Mouse (Mus musculus) liver, embryonic 11.5 days (tissue): ENCODE measurements around the gene Nme6. TPM values are rescaled to one million over a fixed set of nuclear protein-coding genes. Genes with fewer than 3 reads are reported as not detected.

ENCODE experiments used
- ATAC-seq: fragments of 200-750 bp; cut with Nextera tagmentation; replicated peaks from 2 replicates; pipeline ENCODE4 v1.8.0; 2017; ENCODE audit warnings: moderate number of reproducible peaks, mild to moderate bottlenecking, moderate TSS enrichment, moderate library complexity; ENCODE audit not compliant: low FRiP score
- DNase-seq: peaks from one replicate; pipeline ENCODE4 v3.0.0-alpha.2; 2017; ENCODE audit warnings: low spot score
- H3K27ac ChIP-seq: fragments of 300-500 bp; sonication (generic); 2 replicates; pipeline ENCODE4 v1.5.1; 2014; ENCODE audit warnings: mild to moderate bottlenecking, low read depth, low read length, control low read depth
- H3K27me3 ChIP-seq: fragments of 300-500 bp; sonication (generic); replicated peaks from 2 replicates; pipeline ENCODE4 v1.6.1; 2014; ENCODE audit warnings: low read length, mixed read lengths; ENCODE audit not compliant: control insufficient read depth, insufficient read depth
- H3K36me3 ChIP-seq: fragments of 300-500 bp; sonication (generic); 2 replicates; pipeline ENCODE4 v1.6.1; 2014; ENCODE audit warnings: mild to moderate bottlenecking, low read length, moderate library complexity, mixed read lengths; ENCODE audit not compliant: control insufficient read depth, insufficient read depth
- H3K4me1 ChIP-seq: fragments of 300-500 bp; sonication (generic); replicated peaks from 2 replicates; pipeline ENCODE4 v1.6.1; 2014; ENCODE audit warnings: low read length, mixed read lengths; ENCODE audit not compliant: control insufficient read depth, insufficient read depth
- H3K4me2 ChIP-seq: fragments of 300-500 bp; sonication (generic); 2 replicates; pipeline ENCODE4 v1.6.1; 2014; ENCODE audit warnings: mild to moderate bottlenecking, control low read depth, moderate library complexity
- H3K4me3 ChIP-seq: fragments of 300-500 bp; sonication (generic); 2 replicates; pipeline ENCODE4 v1.5.1; 2014; ENCODE audit warnings: low read depth, low read length, control low read depth
- H3K9ac ChIP-seq: fragments of 300-500 bp; sonication (generic); 2 replicates; pipeline ENCODE4 v1.6.1; 2014; ENCODE audit warnings: low read depth, low read length, control low read depth
- H3K9me3 ChIP-seq: fragments of 300-500 bp; sonication (generic); 2 replicates; pipeline ENCODE4 v1.6.1; 2016; ENCODE audit warnings: low read length, inconsistent platforms, mixed read lengths; ENCODE audit not compliant: control insufficient read depth
- WGBS: fragments of 180-500 bp; shearing (Covaris S2); extraction: QIAGEN DNeasy Blood & Tissue Kit; methylation state at CpG from one replicate; pipeline ENCODE4 v1.1.7; 2014; 5-methylcytosine and 5-hydroxymethylcytosine counted together
- polyA plus RNA-seq: library from polyadenylated mRNA; unstranded; fragments of >200 nt; fragmentation: Nextera tagmentation; extraction: Ambion mirVana; gene quantifications from 2 replicates; pipeline ENCODE4 v1.2.1, GENCODE M21; 2014

The Nme6 gene
- polyA plus RNA-seq, 1 experiment from 2014 or later = 91.1 TPM

GRCm38 (mm10) chr9:109811980-109812379 lies 20.6 kb upstream of the Nme6 start, which contains the start of gene Spink8:
Gene Spink8 (plus strand): TSS chr9:109812280.
- Histone ChIP-seq H3K9me3 (no peaks in the 10 kb centered on the region), H3K4me3 (no peak within 1 kb of the TSS), H3K9ac (no peak within 1 kb of the TSS), H3K4me1 (no peaks in the 10 kb centered on the region), H3K27me3 (no peaks in the 10 kb centered on the region), H3K36me3 (no peaks in the 10 kb centered on the region), H3K27ac (no peak within 1 kb of the TSS), H3K4me2 (no peak within 1 kb of the TSS)
- WGBS = 73% methylated on average over 1 of the region's 1 CpGs
- ATAC-seq (no peak), DNase-seq (no peak)

- no peak overlapping the region for H3K27ac ChIP-seq
- no peak for ATAC-seq
- H3K36me3 ChIP-seq = no peaks in the 10 kb centered on the region
- no peaks in the 10 kb centered on the region for H3K9me3 ChIP-seq
- H3K27me3 ChIP-seq = no peaks in the 10 kb centered on the region
- no peak overlapping the region for H3K4me2 ChIP-seq
- DNase-seq = no peak
- H3K4me3 ChIP-seq = no peak overlapping the region
- 50% methylated on average over 7 of the region's 7 CpGs for WGBS
- H3K4me1 ChIP-seq = no peaks in the 10 kb centered on the region
- H3K9ac ChIP-seq = no peak overlapping the region
These were observed 19.1 kb upstream of the Nme6 start for GRCm38 (mm10) chr9:109813424-109813823.

GRCm38 (mm10) chr9:109816341-109816740 lies 16.2 kb upstream of the Nme6 start:
- no peak for DNase-seq
- H3K4me1 ChIP-seq = no peaks in the 10 kb centered on the region
- no peak for ATAC-seq
- no peaks in the 10 kb centered on the region for H3K27me3 ChIP-seq
- no peak overlapping the region for H3K9ac ChIP-seq
- H3K4me3 ChIP-seq = no peak overlapping the region
- H3K9me3 ChIP-seq = no peaks in the 10 kb centered on the region
- no peaks in the 10 kb centered on the region for H3K36me3 ChIP-seq
- H3K27ac ChIP-seq = no peak overlapping the region
- H3K4me2 ChIP-seq = no peak overlapping the region
- WGBS = 28% methylated on average over 6 of the region's 6 CpGs

- ATAC-seq = peak; percentile 91
- 24% methylated on average over 4 of the region's 4 CpGs for WGBS
- no peak overlapping the region for H3K4me2 ChIP-seq
These were observed 6.8 kb upstream of the Nme6 start for GRCm38 (mm10) chr9:109825739-109826138.

GRCm38 (mm10) chr9:109826181-109826580 lies 6.4 kb upstream of the Nme6 start:
- no peaks in the 10 kb centered on the region for H3K36me3 ChIP-seq
- no peak overlapping the region for H3K4me3 ChIP-seq
- no peak overlapping the region for H3K4me2 ChIP-seq
- DNase-seq (no peak), ATAC-seq (peak; percentile 64)
- H3K9me3 ChIP-seq = no peaks in the 10 kb centered on the region
- H3K27ac ChIP-seq = no peak overlapping the region
- peaks cover 7% of the 10 kb centered on the region for H3K4me1 ChIP-seq
- WGBS = 38% methylated on average over 5 of the region's 5 CpGs
- no peaks in the 10 kb centered on the region for H3K27me3 ChIP-seq
- no peak overlapping the region for H3K9ac ChIP-seq

More at GRCm38 (mm10) chr9:109825739-109826138, 6.8 kb upstream of the Nme6 start:
- no peak for DNase-seq
- H3K9me3 ChIP-seq = no peaks in the 10 kb centered on the region
- H3K36me3 ChIP-seq = no peaks in the 10 kb centered on the region
- H3K27me3 ChIP-seq = no peaks in the 10 kb centered on the region
- H3K27ac ChIP-seq = no peak overlapping the region
- H3K9ac ChIP-seq = no peak overlapping the region
- H3K4me3 ChIP-seq = no peak overlapping the region
- H3K4me1 ChIP-seq = peaks cover 7% of the 10 kb centered on the region

GRCm38 (mm10) chr9:109833088-109833412 lies 501 bp downstream of the Nme6 start:
- Histone ChIP-seq H3K27ac (no peak overlapping the region), H3K27me3 (no peaks in the 10 kb centered on the region), H3K9ac (peak overlapping the region; percentile 72), H3K4me2 (peak overlapping the region; percentile 88), H3K9me3 (no peaks in the 10 kb centered on the region), H3K4me1 (no peaks in the 10 kb centered on the region), H3K4me3 (peak overlapping the region; percentile 63), H3K36me3 (peaks cover 2% of the 10 kb centered on the region; the same call in 1 of the 2 replicates)
- peak; percentile 42 for ATAC-seq
- no peak for DNase-seq
- WGBS = 7% methylated on average over 6 of the region's 6 CpGs

- WGBS = 78% methylated on average over 6 of the region's 6 CpGs
- H3K27me3 ChIP-seq = no peaks in the 10 kb centered on the region
- no peak within 1 kb of the TSS for H3K27ac ChIP-seq
- no peak within 1 kb of the TSS for H3K4me3 ChIP-seq
- H3K36me3 ChIP-seq = no peaks in the 10 kb centered on the region
- no peaks in the 10 kb centered on the region for H3K9me3 ChIP-seq
- no peaks in the 10 kb centered on the region for H3K4me1 ChIP-seq
- ATAC-seq (no peak), DNase-seq (no peak)
- no peak within 1 kb of the TSS for H3K4me2 ChIP-seq
- no peak within 1 kb of the TSS for H3K9ac ChIP-seq
These were observed 16.8 kb downstream of the Nme6 start, which contains the start of gene Camp for GRCm38 (mm10) chr9:109849312-109849758. Gene Camp (minus strand): TSS chr9:109849617.

- Histone ChIP-seq H3K4me3 (no peak overlapping the region), H3K4me1 (no peaks in the 10 kb centered on the region), H3K27ac (no peak overlapping the region), H3K4me2 (no peak overlapping the region), H3K9ac (no peak overlapping the region), H3K27me3 (no peaks in the 10 kb centered on the region), H3K36me3 (no peaks in the 10 kb centered on the region), H3K9me3 (no peaks in the 10 kb centered on the region)
- WGBS = 88% methylated on average over 5 of the region's 5 CpGs
- ATAC-seq = no peak
- DNase-seq = no peak
These were observed 17.6 kb downstream of the Nme6 start for GRCm38 (mm10) chr9:109850099-109850498.

- Histone ChIP-seq H3K36me3 (no peaks in the 10 kb centered on the region), H3K27me3 (no peaks in the 10 kb centered on the region), H3K9ac (no peak overlapping the region), H3K4me2 (no peak overlapping the region), H3K9me3 (no peaks in the 10 kb centered on the region), H3K4me1 (no peaks in the 10 kb centered on the region), H3K27ac (no peak overlapping the region), H3K4me3 (no peak overlapping the region)
- WGBS = 82% methylated on average over 2 of the region's 2 CpGs
- ATAC-seq (no peak), DNase-seq (no peak)
These were observed 21.8 kb downstream of the Nme6 start for GRCm38 (mm10) chr9:109854341-109854740.
